Mouse (Mus musculus) right cerebral cortex, postnatal 4 days (tissue): Measurements from ENCODE around the gene Gm5294.
A peak's percentile ranks its signal among the peaks of the same experiment; 100 is the strongest.

ENCODE experiments used
- DNase-seq: peaks from one replicate; pipeline ENCODE4 v3.0.0-alpha.2; 2022

The Gm5294 gene

DNA sequence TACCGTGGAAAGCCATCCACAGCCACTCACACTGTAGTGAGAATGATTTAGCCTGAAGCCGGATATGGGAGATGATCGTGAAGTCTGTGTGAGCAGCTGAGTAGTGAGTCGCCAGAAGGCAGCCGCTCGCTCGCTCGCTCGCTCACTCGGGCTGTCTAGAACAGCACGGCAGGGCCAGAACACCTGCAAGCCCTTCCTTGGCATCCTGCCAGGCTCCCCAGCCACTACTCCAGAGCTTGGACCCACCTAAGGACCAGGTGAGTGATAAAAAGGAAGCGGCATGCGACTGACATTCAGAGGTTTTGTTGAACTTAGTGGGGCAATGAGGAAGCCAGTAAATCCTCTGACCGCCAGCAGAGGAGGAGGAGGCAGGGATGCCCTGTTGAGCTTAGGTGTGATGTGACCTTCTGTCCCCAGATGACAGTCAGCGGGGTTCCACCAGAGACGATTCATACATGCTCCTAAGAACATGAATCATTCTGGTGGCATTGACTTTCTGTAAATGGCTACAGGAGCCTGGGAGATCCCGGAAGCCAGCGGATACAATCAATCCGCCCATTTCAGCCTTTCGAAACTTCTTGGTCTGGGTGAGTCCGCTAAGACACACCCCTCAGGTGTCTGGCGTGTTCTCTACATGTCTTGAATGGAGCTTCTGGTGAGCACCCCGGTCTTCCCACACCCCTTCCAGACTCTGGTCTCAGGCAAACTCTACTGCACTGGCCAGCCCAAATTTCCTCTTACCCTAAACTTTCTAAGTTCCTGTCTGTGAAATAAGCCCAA lies 30.0 kb downstream of the Gm5294 start:
- peak; percentile 43 for DNase-seq

DNA sequence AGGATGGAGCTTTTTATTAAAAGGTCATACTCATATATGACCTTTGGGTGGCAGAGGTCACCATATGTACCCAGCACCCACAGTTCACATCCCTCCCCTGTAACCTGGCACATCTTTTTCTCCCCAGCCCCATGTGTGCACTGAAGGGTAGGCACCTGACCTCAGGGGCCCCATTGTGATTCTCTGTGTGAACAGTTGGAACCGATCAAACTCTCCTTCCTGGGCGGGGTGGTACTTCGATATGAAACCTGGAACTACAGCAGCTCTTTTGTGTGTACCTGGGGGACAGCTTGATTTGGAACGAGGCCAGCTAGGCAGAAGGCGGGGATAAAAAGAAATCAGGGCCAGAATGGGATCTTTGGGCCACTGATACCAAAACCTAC lies 30.6 kb downstream of the Gm5294 start:
- DNase-seq, result no peak

DNA sequence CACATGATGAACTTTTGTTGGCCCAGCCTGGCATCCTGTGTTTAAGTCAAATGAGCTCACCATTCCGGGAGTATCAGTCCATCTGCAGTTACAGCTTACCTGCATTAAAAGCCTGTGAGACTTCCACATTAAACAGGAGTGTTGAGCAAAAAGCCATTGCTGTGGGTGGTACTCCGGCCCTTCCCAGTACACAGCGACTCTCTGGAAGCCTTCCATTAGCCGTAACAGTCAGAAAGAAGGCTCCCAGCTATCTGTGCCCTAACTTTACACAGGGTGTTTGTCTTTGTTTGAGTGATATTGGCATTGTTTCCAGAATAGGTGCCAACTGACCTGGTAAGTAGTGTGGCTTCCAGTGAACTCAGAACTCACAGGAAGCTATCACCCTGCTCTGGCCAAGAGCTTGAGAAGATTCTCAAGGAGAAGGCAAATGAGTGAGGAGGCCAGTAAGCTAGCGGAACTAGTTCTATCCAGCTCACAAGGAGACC lies 31.5 kb downstream of the Gm5294 start:
- no peak for DNase-seq

DNA sequence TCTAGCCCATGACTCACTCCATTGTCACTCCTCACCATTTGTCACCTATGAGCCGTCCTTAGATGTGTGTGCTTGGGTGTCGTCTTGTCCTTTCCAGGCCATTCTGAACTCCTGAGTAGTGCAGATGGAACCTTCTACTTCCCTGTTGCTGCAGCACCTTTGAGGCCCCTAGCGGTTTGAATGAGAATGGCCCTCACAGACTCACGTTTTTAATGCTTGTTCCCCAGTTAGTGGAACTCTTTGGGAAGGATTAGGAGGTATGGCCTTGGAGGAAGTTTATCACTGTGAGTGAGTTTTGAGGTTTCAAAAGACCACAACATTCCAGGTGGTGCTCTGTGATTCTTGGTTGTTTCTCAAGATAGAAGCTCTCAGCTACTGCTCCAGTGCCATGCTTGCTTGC lies 32.3 kb downstream of the Gm5294 start:
- DNase-seq, result no peak

DNA sequence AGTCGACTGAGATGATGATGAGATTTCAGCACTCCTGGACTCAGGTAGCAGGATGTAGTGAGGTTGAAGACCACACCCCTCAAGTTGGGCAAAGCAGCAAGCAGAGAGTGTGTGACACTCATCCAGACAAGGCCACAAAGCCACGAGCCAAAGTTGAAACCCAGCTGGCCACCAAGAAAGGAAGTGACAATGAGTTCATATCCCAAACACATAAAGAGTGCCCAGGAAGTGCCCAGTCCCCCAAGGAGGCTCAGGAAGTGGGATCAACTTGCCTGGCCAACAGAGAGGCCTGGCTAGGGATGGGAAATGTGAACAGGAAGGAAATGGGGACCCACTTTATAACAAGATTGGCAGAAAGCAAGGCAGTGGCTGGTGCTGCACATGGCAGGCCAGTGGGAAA lies 33.5 kb downstream of the Gm5294 start:
- DNase-seq, result no peak

DNA sequence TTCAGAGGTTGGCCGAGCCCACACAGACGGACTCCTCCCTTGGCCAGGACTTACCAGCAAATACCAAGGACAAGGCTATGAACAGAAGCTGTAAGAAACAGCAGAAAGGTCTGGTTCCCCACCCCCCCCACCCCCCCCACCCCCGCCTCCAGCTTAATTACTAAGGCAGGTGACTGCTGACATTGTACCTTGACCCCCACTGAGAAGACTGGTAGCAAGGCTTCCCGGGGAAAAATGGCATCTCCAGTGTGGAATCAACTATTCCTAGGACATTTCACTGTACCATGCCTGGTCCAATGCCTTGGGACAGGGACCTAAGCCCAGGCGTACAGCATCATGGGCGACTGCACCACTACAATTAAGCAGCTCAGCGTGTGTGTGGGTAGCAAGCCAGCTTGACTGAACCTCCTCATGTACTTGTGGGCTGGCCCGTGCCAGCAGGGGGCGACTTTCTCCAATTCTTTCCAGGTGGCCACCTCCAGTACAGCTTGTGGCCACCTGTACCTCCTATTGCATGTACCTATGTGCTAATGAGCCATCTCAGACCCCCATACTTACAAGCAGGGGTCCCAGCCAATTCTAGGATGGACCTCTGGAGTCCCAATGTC lies 37.2 kb downstream of the Gm5294 start:
- DNase-seq, result peak; percentile 85

DNA sequence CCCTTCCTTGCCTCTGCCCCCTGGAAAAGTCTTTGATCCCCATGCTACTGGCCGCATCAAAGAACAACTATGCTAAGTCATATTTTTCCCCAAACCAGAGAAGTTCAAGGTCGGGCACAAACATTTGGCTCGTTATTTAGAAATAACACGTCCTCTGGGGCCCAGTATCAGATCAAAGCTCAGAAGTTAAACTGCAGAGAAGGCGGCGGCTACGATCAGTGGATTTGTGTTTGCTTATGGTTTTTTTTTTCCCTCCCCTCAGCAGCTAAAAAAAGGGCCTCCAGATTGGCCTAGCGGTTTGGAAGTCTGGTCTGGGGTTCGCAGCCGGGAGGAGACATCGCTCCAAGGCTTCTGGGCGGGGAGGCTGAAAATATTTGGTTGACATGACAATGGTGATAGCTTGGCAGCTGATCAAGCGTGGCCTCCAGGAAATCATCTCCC lies 38.0 kb downstream of the Gm5294 start:
- DNase-seq, result peak; percentile 24

DNA sequence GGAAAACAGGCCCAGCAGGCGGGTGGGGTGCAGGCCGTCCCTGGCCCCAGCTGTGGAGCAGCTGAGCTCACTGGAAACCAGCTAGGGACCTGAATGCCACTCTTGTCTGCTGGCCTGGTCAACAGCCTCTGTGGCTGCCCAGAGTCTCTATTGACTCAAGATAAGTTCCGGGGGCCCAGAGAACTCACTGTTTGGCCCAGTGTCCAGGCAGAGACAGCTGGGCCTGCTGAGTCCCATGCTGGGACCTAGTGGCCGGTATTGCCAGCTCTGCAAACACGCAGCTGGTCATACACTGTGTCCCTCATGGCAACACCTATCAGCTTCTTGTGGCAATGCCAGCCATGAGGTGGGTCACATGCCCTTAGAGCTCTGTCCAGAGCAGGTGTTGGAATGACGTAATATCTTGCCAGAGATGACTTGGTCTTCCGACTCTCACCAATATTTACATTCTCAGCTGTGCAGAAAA lies 43.8 kb downstream of the Gm5294 start:
- no peak for DNase-seq

DNA sequence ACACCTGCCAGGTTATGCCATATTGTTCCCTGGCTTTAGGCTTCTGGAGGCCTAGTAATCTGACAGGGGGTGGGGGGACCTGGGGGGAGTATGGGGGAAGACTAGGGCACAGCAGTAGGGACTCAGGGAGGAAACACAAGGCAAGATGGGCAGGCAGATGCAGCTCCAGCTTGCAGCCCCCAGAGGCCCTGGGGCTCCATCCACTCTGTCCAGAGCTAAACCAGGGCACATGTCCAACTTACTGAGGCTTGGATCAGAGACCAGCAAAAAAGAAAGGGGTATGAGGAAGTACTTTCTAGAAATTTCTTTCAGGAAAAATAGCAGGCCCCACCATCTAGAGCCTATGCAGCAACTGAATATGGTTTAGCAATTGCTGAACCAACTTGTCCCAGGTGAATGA lies 44.3 kb downstream of the Gm5294 start:
- no peak for DNase-seq

DNA sequence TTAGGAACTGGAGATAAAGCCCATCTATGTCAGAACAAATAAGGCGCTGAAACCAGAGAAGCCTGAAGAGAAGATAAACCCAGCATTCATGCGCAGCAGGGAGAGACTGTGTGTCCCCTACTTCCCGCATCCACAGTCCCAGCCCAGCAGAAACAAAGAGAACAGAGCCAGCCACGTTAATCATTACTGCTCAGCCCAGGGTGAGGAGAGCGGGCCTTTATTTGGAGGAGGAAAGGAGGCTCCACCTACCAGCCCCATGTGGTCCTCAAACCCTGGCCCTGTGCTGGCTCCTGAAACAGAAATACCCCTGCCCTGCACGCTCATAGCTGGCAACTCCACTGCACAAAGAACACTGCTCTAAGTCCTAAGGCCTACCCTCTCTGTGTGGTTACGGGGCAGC lies 45.0 kb downstream of the Gm5294 start:
- no peak for DNase-seq

DNA sequence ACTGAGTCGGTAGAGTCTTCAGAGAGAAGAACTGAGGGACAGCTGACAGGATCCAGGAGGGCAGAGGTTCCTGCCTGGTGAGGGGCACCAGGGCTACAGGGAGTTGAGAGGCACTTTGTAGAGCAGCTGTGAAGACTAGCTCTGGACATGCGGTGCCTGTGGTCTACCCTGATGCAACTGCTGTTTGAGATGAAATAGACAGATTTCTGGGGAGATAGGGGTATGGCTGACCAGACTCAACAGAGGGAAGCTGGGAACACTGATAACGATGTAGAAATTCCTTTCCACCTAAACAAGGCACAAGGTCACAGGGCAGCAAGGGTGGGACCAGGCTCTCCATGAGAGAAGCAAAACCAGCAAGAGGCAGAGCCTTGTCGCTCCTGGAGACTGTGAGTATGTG lies 45.8 kb downstream of the Gm5294 start:
- no peak for DNase-seq
